Mouse (Mus musculus) lung, adult 2 months (tissue): ENCODE results near the gene Rai1. TPM values are rescaled to one million over a fixed set of nuclear protein-coding genes. Genes with fewer than 3 reads are reported as not detected.

ENCODE experiments used
- DNase-seq: peaks from one replicate; pipeline ENCODE4 v3.0.0; 2022
- H3K4me1 ChIP-seq: fragments of 200-500 bp; 2 replicates; pipeline ENCODE4 v1.6.1; 2011; ENCODE audit warnings: low read length; ENCODE audit not compliant: control insufficient read depth, insufficient read depth
- H3K4me3 ChIP-seq: fragments of 200-500 bp; replicated peaks from 2 replicates; pipeline ENCODE3; 2011; ENCODE audit warnings: low read depth, mild to moderate bottlenecking, control low read depth, low read length; ENCODE audit errors: extremely low read depth
- CTCF ChIP-seq: fragments of 200-500 bp; IDR thresholded peaks from 2 replicates; pipeline ENCODE4 v1.5.1; 2011; ENCODE audit warnings: mild to moderate bottlenecking, low read length, control low read depth; ENCODE audit not compliant: insufficient read depth
- POLR2A ChIP-seq: fragments of 200-500 bp; IDR thresholded peaks from 2 replicates; pipeline ENCODE4 v1.6.1; 2011; ENCODE audit warnings: low read depth, mild to moderate bottlenecking, control low read depth, low read length, borderline replicate concordance; ENCODE audit errors: extremely low read depth
- WGBS: fragments of 180-500 bp; shearing (Covaris S2); methylation state at CpG from one replicate; pipeline ENCODE4 v1.1.7; 2018; 5-methylcytosine and 5-hydroxymethylcytosine counted together
- polyA plus RNA-seq: library from polyadenylated mRNA; depleted of rRNA; stranded (reverse); fragments of >200 nt; gene quantifications from 2 replicates; pipeline ENCODE4 v1.2.3, GENCODE M21; 2012; rRNA removed

The Rai1 gene
- polyA plus RNA-seq: 46.4 and 47.3 TPM in 2 replicates

DNA sequence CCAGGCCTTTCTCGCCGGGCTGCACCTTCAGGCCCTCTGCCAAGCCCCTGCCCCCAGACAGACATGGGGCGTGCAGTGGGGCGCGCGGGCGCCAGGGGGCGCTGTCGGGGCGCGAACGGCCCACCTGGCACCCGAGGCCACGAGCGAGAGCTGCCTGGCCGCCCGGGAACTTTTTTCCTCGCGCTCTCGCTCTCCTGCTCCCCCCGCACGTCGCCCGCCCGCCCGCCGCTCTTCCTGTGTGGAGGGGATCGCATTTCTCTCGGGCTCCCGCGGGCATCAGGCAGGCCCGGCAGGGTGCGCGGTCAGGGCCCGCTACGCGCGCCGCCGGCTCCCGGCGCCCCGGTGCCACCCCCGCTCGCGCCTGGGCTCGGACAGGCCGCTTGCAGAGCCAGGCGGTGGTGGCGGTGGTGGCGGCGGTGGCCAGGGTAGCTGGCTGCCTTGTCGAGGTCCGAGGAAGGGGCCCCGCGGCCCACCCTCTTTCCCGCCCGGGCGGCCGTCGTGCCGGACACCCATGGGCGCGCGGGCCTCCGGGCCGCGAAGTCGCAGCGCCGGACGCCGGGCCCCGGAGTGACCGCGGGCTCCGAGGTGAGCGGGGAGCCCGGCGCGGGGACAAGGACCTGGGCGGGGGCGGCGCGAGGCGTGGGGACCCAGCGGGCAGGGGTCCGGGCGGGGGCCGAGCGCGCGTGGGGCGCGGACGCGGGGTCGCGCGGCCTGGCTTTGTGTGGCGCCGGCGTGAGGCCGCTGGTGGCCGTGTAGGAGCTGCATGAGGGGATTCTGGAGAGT, at the start of gene Rai1:
TSS of gene Rai1 (plus strand) at position 204 of the 783 bp plus-strand sequence.
- under 1% methylated on average over 102 of the region's 105 CpGs for WGBS
- Histone ChIP-seq H3K4me3 (peak within 1 kb of the TSS; percentile 63), H3K4me1 (peaks cover 31% of the 10 kb centered on the region)
- peak; percentile 13; the same call in 1 of the 2 replicates for TF ChIP-seq POLR2A
- peak; percentile 30; the same call in 1 of the 2 replicates for TF ChIP-seq CTCF
- DNase-seq: peak; percentile 90

DNA sequence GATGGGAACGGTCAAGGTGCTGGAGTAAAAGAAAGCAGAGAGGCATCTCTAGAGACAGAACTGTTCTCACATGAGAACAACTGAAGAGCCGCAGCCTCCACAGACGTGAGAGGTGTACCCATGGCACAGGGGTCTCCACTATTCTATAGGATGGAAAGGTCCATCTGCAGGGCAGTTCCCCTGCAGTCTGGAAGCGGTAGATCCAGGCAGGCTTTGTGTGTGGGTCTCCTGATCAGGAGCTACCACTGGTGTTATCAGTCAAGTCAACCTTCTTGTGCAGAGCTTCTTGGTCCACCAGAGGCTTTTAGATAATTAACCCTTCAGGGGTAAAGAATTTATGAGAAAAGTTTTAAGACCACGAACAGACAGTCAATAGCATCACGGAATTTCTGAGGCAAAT, 48.3 kb upstream of the Rai1 start:
- WGBS: 86% methylated on average over 6 of the region's 6 CpGs
- TF ChIP-seq POLR2A (no peak), CTCF (no peak)
- Histone ChIP-seq H3K4me3 (no peak overlapping the region), H3K4me1 (no peaks in the 10 kb centered on the region)
- no peak for DNase-seq

DNA sequence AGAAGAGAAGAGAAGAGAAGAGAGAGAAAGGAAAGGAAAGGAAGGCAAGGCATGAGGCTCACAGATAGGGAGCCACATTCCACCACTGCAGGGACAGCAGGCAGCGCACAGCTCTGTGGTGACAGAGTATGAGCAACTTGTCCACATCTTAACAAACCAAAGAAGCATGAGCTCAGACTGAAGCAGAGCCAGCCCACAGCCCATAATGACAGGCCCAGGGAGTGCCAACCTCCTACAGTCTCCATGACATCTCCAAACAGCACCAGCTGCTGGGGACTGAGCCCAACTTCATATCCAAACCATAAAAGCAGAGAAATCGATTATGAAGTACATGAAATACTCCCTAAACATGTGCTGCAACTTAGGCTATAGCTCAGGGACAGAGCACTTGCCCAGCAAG, 46.8 kb upstream of the Rai1 start:
- no peak for TF ChIP-seq CTCF
- no peak for TF ChIP-seq POLR2A
- no peak for DNase-seq
- Histone ChIP-seq H3K4me3 (no peak overlapping the region), H3K4me1 (no peaks in the 10 kb centered on the region)
- 56% methylated on average over 2 of the region's 2 CpGs for WGBS

DNA sequence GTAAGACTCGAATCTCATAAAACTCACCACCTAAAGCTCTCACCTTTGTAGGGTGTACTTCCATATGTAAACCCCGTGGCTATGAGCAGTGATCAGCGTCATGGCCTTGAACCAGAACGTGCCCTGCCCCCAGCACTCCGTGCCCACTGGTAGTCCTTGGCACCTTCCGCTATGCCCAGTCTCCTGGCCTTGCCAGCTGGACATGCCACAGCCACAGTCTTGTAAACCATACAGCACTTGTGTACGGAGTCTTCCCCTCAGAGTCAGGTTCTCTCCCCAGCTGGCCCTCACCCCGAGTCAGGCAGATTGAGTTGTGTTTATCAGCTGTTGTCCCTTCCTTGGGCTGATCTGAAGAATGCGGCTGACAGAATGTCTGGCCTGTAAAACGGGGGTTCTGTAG, 46.4 kb upstream of the Rai1 start:
- Histone ChIP-seq H3K4me1 (no peaks in the 10 kb centered on the region), H3K4me3 (no peak overlapping the region)
- TF ChIP-seq CTCF (no peak), POLR2A (no peak)
- WGBS: 71% methylated on average over 10 of the region's 10 CpGs
- no peak for DNase-seq

DNA sequence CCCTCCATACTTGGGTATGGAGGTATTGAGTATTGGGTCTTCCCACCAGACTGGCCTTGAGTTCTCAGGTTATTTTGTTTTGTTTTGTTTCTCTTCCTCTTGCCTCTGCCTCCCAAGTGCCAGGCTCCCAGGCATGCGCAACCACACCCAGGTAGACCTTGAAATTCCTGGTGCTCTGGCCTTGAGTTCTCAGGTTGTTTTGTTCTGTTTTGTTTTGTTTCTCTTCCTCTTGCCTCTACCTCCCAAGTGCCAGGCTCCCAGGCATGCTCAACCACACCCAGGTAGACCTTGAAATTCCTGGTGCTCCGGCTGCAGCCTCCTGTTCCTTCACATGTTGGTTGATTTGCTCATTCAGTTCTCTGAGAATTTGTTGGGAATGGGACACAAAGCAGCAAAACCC, 44.8 kb upstream of the Rai1 start:
- TF ChIP-seq POLR2A: no peak
- TF ChIP-seq CTCF: no peak
- no peak for DNase-seq
- 89% methylated on average over 2 of the region's 2 CpGs for WGBS
- no peaks in the 10 kb centered on the region for H3K4me1 ChIP-seq
- no peak overlapping the region for H3K4me3 ChIP-seq

DNA sequence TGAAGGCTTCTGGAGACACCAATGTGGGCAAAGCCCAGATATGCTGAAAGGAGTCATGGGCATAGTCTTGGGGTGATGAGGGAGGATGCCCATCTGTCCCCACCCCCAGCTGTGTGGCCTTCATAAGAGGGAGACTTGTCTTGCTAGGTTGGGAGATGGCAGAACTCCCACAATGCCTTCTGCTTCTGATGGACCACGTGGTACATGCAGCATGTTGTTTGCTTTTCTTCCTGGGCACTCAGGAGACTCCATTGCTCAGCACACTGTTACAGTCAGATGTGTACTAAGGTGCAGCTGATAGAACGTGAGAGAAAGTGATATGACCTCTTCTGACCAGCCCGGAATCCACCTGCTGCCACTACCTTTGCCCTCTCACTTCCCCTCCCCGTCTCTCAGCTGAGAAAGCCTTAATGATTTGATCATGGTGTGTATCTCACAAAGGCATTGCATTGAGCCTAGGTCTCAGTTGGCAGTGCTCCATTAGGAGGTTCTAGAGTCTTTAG, 43.3 kb upstream of the Rai1 start:
- no peak for DNase-seq
- 65% methylated on average over 4 of the region's 4 CpGs for WGBS
- H3K4me3 ChIP-seq: no peak overlapping the region
- TF ChIP-seq CTCF: no peak
- TF ChIP-seq POLR2A: no peak
- no peaks in the 10 kb centered on the region for H3K4me1 ChIP-seq

DNA sequence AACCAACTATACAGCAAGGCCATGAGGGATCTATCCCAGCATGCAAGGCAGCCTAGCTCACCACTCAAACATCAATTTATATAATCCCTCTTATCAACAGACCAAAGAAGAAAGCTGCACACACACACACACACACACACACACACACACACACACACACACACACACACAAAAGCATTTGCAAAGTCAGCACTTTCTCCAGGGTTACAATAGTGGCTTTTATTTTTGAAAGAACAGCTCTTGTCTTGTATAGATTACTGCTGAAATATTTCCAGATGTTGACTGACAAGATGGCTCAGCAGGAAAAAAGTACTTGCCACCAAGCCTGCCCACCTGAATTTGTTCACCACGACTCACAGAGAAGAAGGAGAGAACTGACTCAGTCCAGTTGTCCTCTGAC, 39.5 kb upstream of the Rai1 start:
- DNase-seq: no peak
- TF ChIP-seq CTCF (no peak), POLR2A (no peak)
- WGBS: 64% methylated on average over 1 of the region's 1 CpGs
- H3K4me1 ChIP-seq: no peaks in the 10 kb centered on the region
- H3K4me3 ChIP-seq: no peak overlapping the region

DNA sequence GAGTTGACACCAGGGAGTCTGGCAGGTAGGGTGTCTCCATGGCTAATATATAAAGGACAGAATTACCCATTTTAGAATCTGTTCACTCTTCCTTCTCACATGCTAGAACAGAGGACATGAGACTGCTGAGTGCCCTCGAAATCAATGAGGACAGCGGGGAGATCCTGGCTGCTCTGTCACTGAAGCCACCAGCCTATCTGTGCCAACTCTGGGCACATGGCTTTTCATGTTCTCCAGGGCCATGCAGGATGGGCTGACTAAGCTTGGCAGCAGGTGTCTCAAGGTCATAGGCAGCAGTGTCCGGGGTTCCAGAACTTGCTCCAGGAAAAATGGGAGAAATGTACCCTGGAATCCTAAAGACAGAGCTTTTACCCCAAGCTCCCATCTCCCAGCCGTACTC, 37.2 kb upstream of the Rai1 start:
- DNase-seq: no peak
- no peaks in the 10 kb centered on the region for H3K4me1 ChIP-seq
- no peak overlapping the region for H3K4me3 ChIP-seq
- 87% methylated on average over 4 of the region's 4 CpGs for WGBS
- TF ChIP-seq POLR2A: no peak

DNA sequence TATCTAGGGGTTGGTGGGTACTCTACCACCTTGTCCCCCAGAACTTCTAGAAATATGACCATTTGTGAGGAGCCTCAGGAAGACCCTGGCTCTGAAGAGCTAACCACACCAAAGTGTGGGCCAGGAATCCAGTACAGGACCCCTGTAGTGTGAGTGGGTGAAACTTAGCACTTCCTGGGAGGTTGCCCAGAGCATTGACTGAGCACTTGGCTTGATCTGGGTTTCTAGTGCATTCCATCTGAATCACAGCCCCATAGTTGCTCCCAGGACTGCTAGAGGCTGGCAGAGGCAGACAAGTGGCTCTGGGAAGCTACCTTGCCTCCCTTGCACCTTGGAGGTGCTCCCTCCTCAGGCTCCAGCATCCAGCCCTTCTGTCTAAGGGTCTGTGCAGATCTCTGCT, 36.2 kb upstream of the Rai1 start:
- no peak for DNase-seq
- no peak for TF ChIP-seq POLR2A
- H3K4me3 ChIP-seq: no peak overlapping the region

DNA sequence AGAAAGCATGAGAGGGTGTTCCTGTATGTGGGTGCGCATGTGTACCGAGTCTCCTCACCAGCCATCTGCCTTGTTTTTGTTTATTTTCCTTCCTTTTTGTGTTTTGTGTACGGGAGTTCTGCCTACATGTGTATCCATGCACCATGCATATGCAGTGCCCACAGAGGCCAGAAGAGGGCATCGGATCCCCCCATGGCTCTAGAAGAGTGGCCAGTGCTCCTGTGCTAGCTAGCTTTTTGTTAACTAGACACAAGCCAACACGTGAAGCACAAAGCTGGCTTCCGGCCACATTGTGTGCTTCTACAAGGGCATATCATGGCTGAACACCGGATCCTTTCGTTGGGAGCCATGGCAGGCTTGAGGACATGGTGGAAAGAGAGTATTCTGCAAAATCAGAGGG, 34.2 kb upstream of the Rai1 start:
- TF ChIP-seq POLR2A (no peak), CTCF (peak; percentile 84)
- DNase-seq: peak; percentile 52
- Histone ChIP-seq H3K4me1 (no peaks in the 10 kb centered on the region), H3K4me3 (no peak overlapping the region)
- 21% methylated on average over 8 of the region's 8 CpGs for WGBS

More for the DNA sequence above, 36.2 kb upstream of the Rai1 start:
- H3K4me1 ChIP-seq: no peaks in the 10 kb centered on the region
